Mouse (Mus musculus) cerebellum, adult 11 months (tissue): ENCODE results near the gene Tbc1d13.
"Not testable (repeated sequence)": the region's sequence is repeated elsewhere in the genome, so short reads cannot be mapped to it uniquely, and the experiment has no call there.

ENCODE experiments used
- DNase-seq: peaks from one replicate; pipeline ENCODE4 v3.0.0; 2022

Gene Tbc1d13

DNA sequence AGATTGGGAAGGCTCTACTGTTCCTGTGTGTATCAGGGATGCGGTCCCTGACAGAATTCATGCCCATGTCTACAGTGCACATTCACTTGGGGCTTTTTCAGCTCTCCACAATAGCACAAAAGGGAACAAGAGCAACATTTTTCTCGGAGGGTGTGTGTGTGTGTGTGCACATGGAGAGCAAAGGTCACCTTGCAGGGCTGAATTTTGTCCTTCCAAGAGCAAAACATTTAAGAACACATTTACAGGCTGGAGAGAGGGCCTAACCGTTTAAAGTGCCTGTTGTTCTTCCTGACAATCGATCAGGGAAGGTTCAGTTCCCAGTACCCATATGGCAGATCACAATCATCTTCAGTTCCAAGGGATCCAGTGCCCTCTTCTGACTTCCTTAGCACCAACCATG lies 3.4 kb upstream of the Tbc1d13 start:
- DNase-seq, result no peak

DNA sequence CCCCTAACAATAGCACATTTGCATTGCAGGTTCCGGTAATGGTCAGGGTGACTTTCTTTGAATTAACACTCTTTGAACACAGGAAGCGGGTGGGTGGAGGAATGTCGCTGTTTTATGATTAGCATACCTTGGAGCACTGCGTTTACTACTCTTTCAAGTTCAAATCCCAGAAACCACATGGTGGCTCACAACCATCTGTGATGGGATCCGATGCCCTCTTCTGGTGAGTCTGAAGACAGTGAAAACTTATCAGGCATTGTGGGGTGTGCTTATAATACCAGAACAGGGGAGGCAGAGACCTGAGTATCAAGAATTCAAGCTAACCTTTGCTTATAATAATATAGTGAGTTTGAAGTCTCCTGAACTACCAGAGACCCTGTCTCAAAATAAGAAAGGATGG lies 2.3 kb upstream of the Tbc1d13 start:
- not testable (repeated sequence) for DNase-seq

GRCm38 (mm10) chr2:30132801-30133612 lies 539 bp upstream of the Tbc1d13 start:
- DNase-seq, result no peak

GRCm38 (mm10) chr2:30134378-30134711 lies 799 bp downstream of the Tbc1d13 start:
- no peak for DNase-seq

DNA sequence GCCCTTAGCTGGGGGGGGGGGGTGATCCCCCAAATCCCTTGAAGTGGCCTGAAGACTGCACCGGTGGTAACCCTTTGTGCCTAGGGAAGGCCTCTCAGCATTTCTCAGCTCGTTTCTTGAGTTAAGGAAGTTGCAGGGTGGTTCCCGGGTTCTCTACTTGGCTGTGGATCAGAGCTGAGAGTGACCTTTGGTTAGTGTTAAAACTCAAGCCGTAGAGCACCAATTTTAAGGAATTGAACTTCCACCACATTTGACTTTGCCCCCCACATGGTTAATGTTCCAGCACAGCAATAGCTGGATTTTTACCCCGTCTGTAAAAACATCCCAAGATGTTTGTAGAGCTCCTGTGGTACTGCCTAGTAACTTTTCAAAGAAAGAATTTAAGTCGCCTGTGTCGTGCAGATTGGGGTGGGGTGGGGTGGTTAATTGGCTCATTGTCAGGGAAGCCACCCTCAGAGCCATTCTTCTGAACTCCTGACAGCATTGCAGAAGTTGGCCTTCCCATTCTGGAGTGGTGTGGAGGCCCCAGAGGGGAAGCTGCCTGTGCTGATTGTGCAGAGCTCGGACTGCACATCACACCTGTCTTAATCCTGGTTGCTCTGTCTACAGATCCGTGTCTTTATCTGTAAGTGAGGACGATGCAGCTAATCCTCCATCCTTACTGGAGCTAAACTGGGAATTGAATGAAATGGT lies 1.5 kb downstream of the Tbc1d13 start:
- no peak for DNase-seq

GRCm38 (mm10) chr2:30136458-30136857 lies 2.9 kb downstream of the Tbc1d13 start:
- DNase-seq, result no peak

GRCm38 (mm10) chr2:30140021-30140420 lies 6.5 kb downstream of the Tbc1d13 start:
- DNase-seq, result peak; percentile 64

GRCm38 (mm10) chr2:30144436-30144835 lies 10.9 kb downstream of the Tbc1d13 start:
- no peak for DNase-seq

- DNase-seq, result no peak
These were observed 13.9 kb downstream of the Tbc1d13 start for GRCm38 (mm10) chr2:30147466-30147865.

DNA sequence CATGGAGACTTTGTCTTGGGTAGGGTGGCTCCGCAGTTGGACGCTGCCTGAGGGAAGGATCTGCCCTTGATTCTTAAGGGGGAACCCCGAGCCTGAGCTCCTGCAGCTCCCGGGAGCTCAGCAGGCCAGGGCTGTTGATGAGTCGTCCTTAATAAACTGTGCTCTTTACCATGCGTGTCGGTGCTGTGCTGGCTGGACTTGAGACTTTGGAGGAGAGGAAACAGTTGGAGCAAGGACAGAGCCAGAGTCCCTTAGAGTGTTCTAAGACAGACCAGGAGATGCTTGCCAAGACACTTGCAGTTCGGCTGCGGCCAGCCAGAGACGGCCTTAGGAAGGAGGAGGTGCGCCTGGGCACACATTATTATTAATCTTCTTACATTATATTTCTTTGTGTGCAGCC lies 18.3 kb downstream of the Tbc1d13 start:
- no peak for DNase-seq

GRCm38 (mm10) chr2:30152616-30153015 lies 19.1 kb downstream of the Tbc1d13 start:
- no peak for DNase-seq

DNA sequence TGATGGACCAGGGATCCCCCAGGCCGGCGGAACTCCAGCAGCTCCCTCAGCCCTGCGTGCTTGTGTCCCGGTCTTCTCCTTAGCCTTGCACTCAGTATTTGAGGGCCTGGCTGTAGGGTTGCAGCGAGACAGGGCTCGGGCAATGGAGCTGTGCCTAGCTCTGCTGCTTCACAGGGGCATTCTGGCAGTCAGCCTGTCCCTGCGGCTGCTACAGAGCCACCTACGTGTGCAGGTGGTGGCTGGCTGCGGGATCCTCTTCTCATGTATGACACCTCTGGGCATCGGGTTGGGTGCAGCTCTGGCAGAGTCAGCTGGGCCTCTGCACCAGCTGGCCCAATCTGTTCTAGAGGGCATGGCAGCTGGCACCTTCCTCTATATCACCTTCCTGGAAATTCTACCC lies 26.3 kb downstream of the Tbc1d13 start:
- DNase-seq, result not testable (repeated sequence)

- DNase-seq, result no peak
These were observed 28.3 kb downstream of the Tbc1d13 start for GRCm38 (mm10) chr2:30161809-30162208.

GRCm38 (mm10) chr2:30164340-30164932 lies 30.9 kb downstream of the Tbc1d13 start:
- no peak for DNase-seq

DNA sequence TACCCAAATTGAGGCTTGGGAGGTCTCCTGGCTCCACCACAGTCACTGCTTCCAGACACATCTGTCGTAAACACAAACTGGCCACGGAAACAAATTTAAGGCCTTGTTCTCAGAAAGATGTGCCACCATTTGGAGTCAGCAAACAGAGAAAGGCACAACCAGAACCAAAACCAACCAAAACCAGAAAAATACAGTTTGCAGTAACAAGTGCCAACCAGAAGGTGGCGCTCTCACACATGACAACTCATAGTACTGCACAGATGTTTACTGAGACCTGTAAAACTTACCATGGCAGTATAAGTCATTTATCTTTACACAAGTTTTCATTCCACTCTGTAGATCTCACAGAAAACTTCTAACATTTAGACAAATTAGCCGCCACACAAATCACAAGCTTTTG lies 33.1 kb downstream of the Tbc1d13 start:
- DNase-seq, result no peak

DNA sequence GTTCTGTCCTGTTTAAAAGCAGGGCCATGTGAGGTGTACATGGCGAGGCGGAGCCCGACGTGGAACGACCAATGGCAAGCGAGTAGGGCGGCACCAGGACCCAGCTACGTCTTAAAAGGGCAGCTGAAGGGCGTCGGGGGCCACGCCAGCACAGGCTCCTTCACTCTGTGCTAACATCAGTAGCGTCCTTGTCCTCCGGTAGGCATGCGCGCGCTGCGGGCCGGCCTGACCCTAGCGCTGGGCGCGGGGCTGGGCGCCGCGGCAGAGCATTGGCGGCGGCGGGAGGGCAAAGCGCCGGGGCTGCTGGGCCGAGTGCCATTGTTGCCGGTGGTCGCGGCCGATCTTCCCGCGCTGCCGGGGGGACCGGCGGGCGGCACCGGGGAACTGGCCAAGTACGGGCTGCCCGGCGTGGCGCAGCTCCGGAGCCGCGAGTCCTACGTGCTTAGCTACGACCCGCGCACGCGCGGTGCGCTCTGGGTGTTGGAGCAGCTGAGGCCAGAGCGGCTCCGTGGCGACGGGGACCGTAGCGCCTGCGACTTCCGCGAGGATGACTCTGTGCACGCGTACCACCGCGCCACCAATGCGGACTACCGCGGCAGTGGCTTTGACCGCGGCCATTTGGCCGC lies 37.9 kb downstream of the Tbc1d13 start, which contains the start of gene Endog:
Gene Endog (plus strand): TSS at position 123 of the 626 bp plus-strand sequence.
- DNase-seq, result peak; percentile 92

DNA sequence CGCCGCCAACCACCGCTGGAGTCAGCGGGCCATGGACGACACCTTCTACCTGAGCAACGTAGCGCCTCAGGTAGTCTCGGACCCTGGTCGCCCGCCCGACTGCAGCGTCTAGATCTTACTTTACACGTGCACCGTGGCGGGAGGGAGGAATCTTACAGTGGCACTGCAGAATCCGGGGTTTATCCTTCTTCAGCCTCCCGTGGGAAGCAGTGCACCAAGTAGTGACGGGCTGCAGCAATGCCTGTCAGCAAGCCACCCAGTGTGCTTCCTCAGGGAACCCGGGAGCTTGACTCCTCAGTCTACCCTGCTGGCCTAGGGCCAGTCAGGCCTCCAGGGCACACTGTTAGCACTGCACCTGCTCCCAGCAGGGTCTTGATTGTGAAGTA lies 38.4 kb downstream of the Tbc1d13 start:
- no peak for DNase-seq

GRCm38 (mm10) chr2:30173541-30174240 lies 40.1 kb downstream of the Tbc1d13 start:
- DNase-seq, result no peak

GRCm38 (mm10) chr2:30175897-30176296 lies 42.4 kb downstream of the Tbc1d13 start:
- no peak for DNase-seq

DNA sequence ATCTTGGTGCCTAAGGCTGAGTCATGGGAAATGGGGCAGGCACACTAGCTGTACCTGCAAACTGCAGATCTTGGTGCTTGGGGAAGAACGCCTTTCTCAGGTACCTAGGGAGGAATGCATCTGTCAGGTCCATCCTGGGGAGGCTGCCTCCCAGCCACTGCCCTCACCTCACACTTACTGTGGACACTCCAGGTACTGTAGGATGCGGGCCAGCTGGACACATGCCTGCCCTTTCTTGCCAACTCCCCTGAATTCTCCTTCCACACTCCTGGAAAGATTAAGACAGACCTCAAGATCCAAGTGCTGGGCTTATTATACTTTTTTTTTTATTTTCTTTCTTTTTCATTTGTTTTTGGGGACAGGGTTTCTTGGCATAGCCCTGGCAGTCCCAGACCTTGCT lies 43.0 kb downstream of the Tbc1d13 start:
- DNase-seq, result no peak

GRCm38 (mm10) chr2:30177700-30178675 lies 44.4 kb downstream of the Tbc1d13 start, which contains the start of gene Spout1:
Gene Spout1 (minus strand): TSS chr2:30178459.
- DNase-seq, result peak; percentile 94

DNA sequence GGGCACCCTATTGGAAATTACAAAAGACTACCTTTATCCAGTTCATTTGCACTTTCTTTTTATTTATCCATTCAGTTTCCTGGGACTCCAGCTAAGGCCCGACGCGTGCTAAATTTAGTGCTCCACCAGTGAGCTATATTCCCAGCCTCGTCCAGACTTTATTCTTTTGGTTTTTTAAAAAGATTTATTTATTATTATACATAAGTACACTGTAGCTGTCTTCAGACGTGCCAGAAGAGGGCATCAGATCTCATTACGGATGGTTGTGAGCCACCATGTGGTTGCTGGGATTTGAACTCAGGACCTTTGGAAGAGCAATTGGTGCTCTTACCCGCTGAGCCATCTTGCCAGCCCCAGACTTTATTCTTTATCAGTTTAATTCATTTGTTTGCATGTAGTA lies 45.2 kb downstream of the Tbc1d13 start:
- not testable (repeated sequence) for DNase-seq
